Mouse (Mus musculus) embryonic facial prominence, embryonic 14.5 days (tissue): ENCODE results near the gene Lrrc7. TPM values are rescaled to one million over a fixed set of nuclear protein-coding genes. Genes with fewer than 3 reads are reported as not detected.

Source experiments
- ATAC-seq: fragments of 200-750 bp; cut with Nextera tagmentation; 2 replicates; pipeline ENCODE4 v1.8.0; 2017; ENCODE audit warnings: low read depth, moderate number of reproducible peaks, moderate TSS enrichment
- DNase-seq: peaks from one replicate; pipeline ENCODE4 v3.0.0-alpha.2; 2015; ENCODE audit warnings: low spot score
- H3K27ac ChIP-seq: fragments of 300-500 bp; sonication (generic); replicated peaks from 2 replicates; pipeline ENCODE4 v1.5.1; 2014; ENCODE audit warnings: low read depth, mild to moderate bottlenecking, low read length, moderate library complexity
- H3K27me3 ChIP-seq: fragments of 300-500 bp; sonication (generic); replicated peaks from 2 replicates; pipeline ENCODE4 v1.6.1; 2014; ENCODE audit warnings: low read length; ENCODE audit not compliant: control insufficient read depth, insufficient read depth
- H3K36me3 ChIP-seq: fragments of 300-500 bp; sonication (generic); 2 replicates; pipeline ENCODE4 v1.6.1; 2014; ENCODE audit warnings: low read length, mixed read lengths; ENCODE audit not compliant: control insufficient read depth, insufficient read depth
- H3K4me1 ChIP-seq: fragments of 300-500 bp; sonication (generic); 2 replicates; pipeline ENCODE4 v1.6.1; 2014; ENCODE audit warnings: antibody characterized with exemption, low read length; ENCODE audit not compliant: control insufficient read depth, insufficient read depth
- H3K4me2 ChIP-seq: fragments of 300-500 bp; sonication (generic); 2 replicates; pipeline ENCODE4 v1.6.1; 2014; ENCODE audit warnings: low read depth, mild to moderate bottlenecking, low read length, moderate library complexity, mixed read lengths
- H3K4me3 ChIP-seq: fragments of 300-500 bp; sonication (generic); 2 replicates; pipeline ENCODE4 v1.5.1; 2014; ENCODE audit warnings: low read depth, mild to moderate bottlenecking, low read length
- H3K9ac ChIP-seq: fragments of 300-500 bp; sonication (generic); 2 replicates; pipeline ENCODE4 v1.6.1; 2014; ENCODE audit warnings: low read depth, mild to moderate bottlenecking, low read length, moderate library complexity, mixed read lengths
- H3K9me3 ChIP-seq: fragments of 300-500 bp; sonication (generic); 2 replicates; pipeline ENCODE4 v1.6.1; 2016; ENCODE audit warnings: low read length; ENCODE audit not compliant: control insufficient read depth
- WGBS: fragments of 180-500 bp; shearing (Covaris S2); extraction: QIAGEN DNeasy Blood & Tissue Kit; methylation state at CpG from one replicate; pipeline ENCODE4 v1.1.7; 2014; 5-methylcytosine and 5-hydroxymethylcytosine counted together
- polyA plus RNA-seq: library from polyadenylated mRNA; unstranded; fragments of >200 nt; fragmentation: Nextera tagmentation; extraction: Ambion mirVana; gene quantifications from 2 replicates; pipeline ENCODE4 v1.2.1, GENCODE M21; 2014

The Lrrc7 gene
- polyA plus RNA-seq, 1 experiment from 2014 or later: 1.1 TPM

DNA sequence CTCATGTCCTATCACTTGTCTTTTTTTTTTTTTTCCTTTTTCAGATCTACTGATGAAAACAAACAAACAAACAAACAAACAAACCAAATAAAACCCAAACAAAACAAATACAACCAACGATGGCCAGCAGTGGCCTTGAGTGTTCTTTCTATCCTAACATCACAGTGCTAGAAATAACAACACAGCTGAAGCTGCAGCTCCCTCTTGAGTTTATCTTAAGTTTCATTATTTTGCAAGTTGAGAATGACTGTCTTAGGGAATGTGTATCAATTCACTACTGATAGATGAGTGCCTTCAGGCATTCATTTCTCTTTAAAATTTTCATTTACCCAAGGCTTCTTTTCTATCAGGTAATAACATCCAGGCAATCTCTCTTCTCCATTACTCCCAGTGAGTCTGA lies 291.1 kb downstream of the Lrrc7 start:
- no peaks in the 10 kb centered on the region for H3K27me3 ChIP-seq
- H3K9ac ChIP-seq: no peak overlapping the region
- no peaks in the 10 kb centered on the region for H3K36me3 ChIP-seq
- H3K27ac ChIP-seq: no peak overlapping the region
- WGBS: 71% methylated on average over 1 of the region's 1 CpGs
- no peak for DNase-seq
- no peaks in the 10 kb centered on the region for H3K4me1 ChIP-seq
- no peak overlapping the region for H3K4me3 ChIP-seq
- H3K4me2 ChIP-seq: no peak overlapping the region
- ATAC-seq: no peak
- no peaks in the 10 kb centered on the region for H3K9me3 ChIP-seq

GRCm38 (mm10) chr3:158252576-158252975 lies 309.4 kb downstream of the Lrrc7 start:
- H3K36me3 ChIP-seq: no peaks in the 10 kb centered on the region
- H3K9me3 ChIP-seq: no peaks in the 10 kb centered on the region
- no peak overlapping the region for H3K27ac ChIP-seq
- ATAC-seq (no peak), DNase-seq (no peak)
- H3K4me1 ChIP-seq: no peaks in the 10 kb centered on the region
- H3K4me3 ChIP-seq: no peak overlapping the region
- H3K9ac ChIP-seq: no peak overlapping the region
- H3K27me3 ChIP-seq: no peaks in the 10 kb centered on the region
- no peak overlapping the region for H3K4me2 ChIP-seq

GRCm38 (mm10) chr3:158247672-158248071 lies 314.3 kb downstream of the Lrrc7 start:
- Histone ChIP-seq H3K27ac (no peak overlapping the region), H3K4me3 (no peak overlapping the region), H3K36me3 (no peaks in the 10 kb centered on the region), H3K4me1 (no peaks in the 10 kb centered on the region), H3K4me2 (no peak overlapping the region), H3K9me3 (no peaks in the 10 kb centered on the region), H3K27me3 (no peaks in the 10 kb centered on the region), H3K9ac (no peak overlapping the region)
- no peak for ATAC-seq
- no peak for DNase-seq
- WGBS: 71% methylated on average over 1 of the region's 1 CpGs

- Histone ChIP-seq H3K4me1 (no peaks in the 10 kb centered on the region), H3K27ac (no peak overlapping the region), H3K4me3 (no peak overlapping the region), H3K4me2 (no peak overlapping the region), H3K9me3 (no peaks in the 10 kb centered on the region), H3K36me3 (no peaks in the 10 kb centered on the region), H3K9ac (no peak overlapping the region), H3K27me3 (no peaks in the 10 kb centered on the region)
- ATAC-seq: no peak
- 70% methylated on average over 2 of the region's 2 CpGs for WGBS
- no peak for DNase-seq
These were observed 351.4 kb downstream of the Lrrc7 start for GRCm38 (mm10) chr3:158210657-158211056.

GRCm38 (mm10) chr3:158210026-158210425 lies 352.0 kb downstream of the Lrrc7 start:
- DNase-seq: peak; percentile 30
- 7% methylated on average over 2 of the region's 2 CpGs for WGBS
- H3K4me2 ChIP-seq: no peak overlapping the region
- H3K9me3 ChIP-seq: no peaks in the 10 kb centered on the region
- no peaks in the 10 kb centered on the region for H3K4me1 ChIP-seq
- H3K27ac ChIP-seq: no peak overlapping the region
- H3K27me3 ChIP-seq: no peaks in the 10 kb centered on the region
- H3K4me3 ChIP-seq: no peak overlapping the region
- no peak overlapping the region for H3K9ac ChIP-seq
- no peaks in the 10 kb centered on the region for H3K36me3 ChIP-seq
- peak; percentile 63; the same call in 1 of the 2 replicates for ATAC-seq

- no peak for DNase-seq
- no peaks in the 10 kb centered on the region for H3K4me1 ChIP-seq
- no peak overlapping the region for H3K4me3 ChIP-seq
- no peak overlapping the region for H3K4me2 ChIP-seq
- H3K27me3 ChIP-seq: no peaks in the 10 kb centered on the region
- no peaks in the 10 kb centered on the region for H3K36me3 ChIP-seq
- no peaks in the 10 kb centered on the region for H3K9me3 ChIP-seq
- no peak overlapping the region for H3K27ac ChIP-seq
- no peak for ATAC-seq
- H3K9ac ChIP-seq: no peak overlapping the region
- 78% methylated on average over 2 of the region's 2 CpGs for WGBS
These were observed 354.2 kb downstream of the Lrrc7 start for GRCm38 (mm10) chr3:158207840-158208239.

- H3K36me3 ChIP-seq: no peaks in the 10 kb centered on the region
- no peak overlapping the region for H3K4me2 ChIP-seq
- no peaks in the 10 kb centered on the region for H3K27me3 ChIP-seq
- H3K4me3 ChIP-seq: no peak overlapping the region
- no peaks in the 10 kb centered on the region for H3K9me3 ChIP-seq
- ATAC-seq: no peak
- DNase-seq: no peak
- no peak overlapping the region for H3K9ac ChIP-seq
- H3K4me1 ChIP-seq: no peaks in the 10 kb centered on the region
- no peak overlapping the region for H3K27ac ChIP-seq
- 92% methylated on average over 3 of the region's 3 CpGs for WGBS
These were observed 359.2 kb downstream of the Lrrc7 start for GRCm38 (mm10) chr3:158202776-158203175.

DNA sequence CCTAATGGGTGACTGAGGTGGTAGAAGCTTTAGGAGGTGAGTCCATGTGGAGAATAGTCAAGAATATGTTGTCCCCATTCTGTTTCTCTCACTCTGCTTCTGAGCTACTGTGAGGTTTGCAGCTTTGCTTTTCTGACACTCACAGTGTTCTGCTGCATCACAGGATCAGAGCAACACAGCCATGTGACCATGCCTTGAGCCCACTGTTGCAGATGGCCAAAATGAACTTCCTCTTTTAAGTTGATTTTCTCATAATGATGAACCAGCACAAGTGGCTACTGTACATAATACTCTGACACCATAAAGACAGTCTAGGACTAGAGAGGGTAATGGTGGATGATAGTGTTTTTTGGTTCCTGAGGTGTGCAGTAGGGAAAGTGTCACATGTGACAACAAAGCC lies 366.6 kb downstream of the Lrrc7 start:
- no peak for ATAC-seq
- Histone ChIP-seq H3K4me3 (no peak overlapping the region), H3K27me3 (no peaks in the 10 kb centered on the region), H3K9ac (no peak overlapping the region), H3K27ac (no peak overlapping the region), H3K4me2 (no peak overlapping the region), H3K36me3 (no peaks in the 10 kb centered on the region), H3K4me1 (no peaks in the 10 kb centered on the region), H3K9me3 (no peaks in the 10 kb centered on the region)
- no peak for DNase-seq

DNA sequence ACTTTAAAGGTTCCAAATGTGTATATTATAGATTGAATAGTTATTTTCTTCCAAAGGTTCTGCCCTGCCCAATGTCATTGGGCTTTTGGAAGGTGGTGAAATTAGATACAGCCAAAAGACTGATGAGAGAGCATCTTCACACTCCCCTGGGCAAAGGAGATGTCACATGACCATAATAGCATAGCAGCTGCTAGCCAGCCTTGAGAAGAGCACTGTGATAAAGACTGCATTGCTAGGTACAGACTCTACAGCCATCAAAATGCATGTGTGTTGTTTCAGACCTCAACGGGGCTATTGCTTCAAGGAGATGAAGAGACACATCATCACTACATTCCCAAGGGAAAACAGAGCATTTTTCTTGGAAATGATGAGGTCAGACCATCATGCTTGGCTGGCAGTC lies 368.8 kb downstream of the Lrrc7 start:
- no peak overlapping the region for H3K4me3 ChIP-seq
- no peak for ATAC-seq
- H3K4me2 ChIP-seq: no peak overlapping the region
- no peaks in the 10 kb centered on the region for H3K4me1 ChIP-seq
- H3K9ac ChIP-seq: no peak overlapping the region
- WGBS: 36% methylated on average over 1 of the region's 1 CpGs
- H3K36me3 ChIP-seq: no peaks in the 10 kb centered on the region
- H3K9me3 ChIP-seq: no peaks in the 10 kb centered on the region
- no peak for DNase-seq
- H3K27me3 ChIP-seq: no peaks in the 10 kb centered on the region
- no peak overlapping the region for H3K27ac ChIP-seq
